Mouse (Mus musculus) common myeloid progenitor, adult 5-6 weeks (primary cell): ENCODE measurements around the gene Tns2. TPM values are rescaled to one million over a fixed set of nuclear protein-coding genes. Genes with fewer than 3 reads are reported as not detected.

Experiments
- ATAC-seq: replicated peaks from 2 replicates; pipeline ENCODE4 v1.8.0; 2016; ENCODE audit warnings: low read depth, mild to moderate bottlenecking, moderate TSS enrichment, inconsistent platforms; ENCODE audit not compliant: poor library complexity, severe bottlenecking
- total RNA-seq: library from RNA; stranded (forward); fragments of 200-1000, 187-1606 nt; gene quantifications from 2 replicates; pipeline ENCODE4 v1.2.3, GENCODE M21; 2017

The Tns2 gene
- total RNA-seq, 1 experiment from 2014 or later = not detected

GRCm38 (mm10) chr15:102107689-102108573, 7.7 kb downstream of the Tns2 start:
- peak; percentile 61 for ATAC-seq

GRCm38 (mm10) chr15:102108651-102109525, 8.7 kb downstream of the Tns2 start:
- ATAC-seq = peak; percentile 52

- no peak for ATAC-seq
These were observed 10.1 kb downstream of the Tns2 start for GRCm38 (mm10) chr15:102110271-102110670.

- ATAC-seq = no peak
These were observed 10.7 kb downstream of the Tns2 start for GRCm38 (mm10) chr15:102110701-102111494.

- ATAC-seq = no peak
These were observed 11.2 kb downstream of the Tns2 start for GRCm38 (mm10) chr15:102111495-102111829.

- no peak for ATAC-seq
These were observed 12.0 kb downstream of the Tns2 start for GRCm38 (mm10) chr15:102112181-102112580.

- ATAC-seq = no peak
These were observed 12.6 kb downstream of the Tns2 start for GRCm38 (mm10) chr15:102112827-102113226.

GRCm38 (mm10) chr15:102113674-102114073, 13.5 kb downstream of the Tns2 start:
- ATAC-seq = no peak

- ATAC-seq = no peak
These were observed 14.5 kb downstream of the Tns2 start for GRCm38 (mm10) chr15:102114651-102115260.

- peak; percentile 57 for ATAC-seq
These were observed 15.6 kb downstream of the Tns2 start for GRCm38 (mm10) chr15:102115731-102116231.

- no peak for ATAC-seq
These were observed 16.7 kb downstream of the Tns2 start for GRCm38 (mm10) chr15:102116753-102117415.

- no peak for ATAC-seq
These were observed 17.5 kb downstream of the Tns2 start for GRCm38 (mm10) chr15:102117461-102118443.

GRCm38 (mm10) chr15:102118591-102118990, 18.4 kb downstream of the Tns2 start:
- ATAC-seq = no peak

- no peak for ATAC-seq
These were observed 19.1 kb downstream of the Tns2 start for GRCm38 (mm10) chr15:102119121-102119830.

GRCm38 (mm10) chr15:102119831-102120170, 19.6 kb downstream of the Tns2 start:
- no peak for ATAC-seq

GRCm38 (mm10) chr15:102120530-102120929, 20.3 kb downstream of the Tns2 start:
- ATAC-seq = no peak

- no peak for ATAC-seq
These were observed 26.1 kb downstream of the Tns2 start for GRCm38 (mm10) chr15:102126303-102126702.
